In the genomic region with DNA sequence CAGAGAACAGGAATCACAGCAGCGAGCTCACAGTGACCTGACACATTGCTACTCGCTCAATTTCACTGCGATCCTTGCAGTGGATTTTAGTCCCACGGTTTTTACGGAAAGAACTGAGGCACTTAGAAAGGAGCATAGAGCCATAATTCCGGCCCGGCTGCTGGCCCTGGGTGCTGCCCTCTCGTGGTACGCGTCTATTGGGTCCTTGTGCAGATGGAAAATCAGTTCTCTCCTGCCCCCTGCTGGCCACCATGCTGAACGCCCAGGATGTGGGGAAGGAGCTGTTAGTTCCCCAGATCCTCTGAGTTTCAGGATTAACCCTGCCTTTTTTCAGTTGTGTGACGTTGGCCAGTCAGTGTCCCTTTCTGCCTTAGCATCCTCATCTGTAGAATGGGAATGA, we compare ENCODE assay signal across 8 mouse cellular contexts. TPM values are rescaled to one million over a fixed set of nuclear protein-coding genes. Genes with fewer than 3 reads are reported as not detected.
A peak's percentile ranks its signal among the peaks of the same experiment; 100 is the strongest.
DNase-seq lines count a peak whose midpoint lies in the region; ATAC-seq and TF ChIP-seq lines count a peak whose summit lies in the region.

No protein-coding gene starts in this region.

- 0 out of 4 replicates have a peak, but pooled peaks of 1 of the 2 experiments have one; percentile 23 for TF ChIP-seq EP300 in MEL (IDR thresholded peaks at IDR 0.05; ENCODE audit: low read depth in 1 of 2, low read length in 2 of 2)

- no peak for TF ChIP-seq POLR2A in MEL (IDR thresholded peaks at IDR 0.05; ENCODE audit: control insufficient read depth in 1 of 2, insufficient read depth in 1 of 2, low read depth in 1 of 2, low read length in 2 of 2, poor library complexity in 1 of 2)

- peak; percentile 51 for ATAC-seq in forebrain, embryonic 15.5 days (replicated peaks)
- peak; percentile 39; the same call in 1 of the 2 replicates for ATAC-seq in lung, embryonic 14.5 days (ENCODE audit: insufficient read depth)
- peak; percentile 81 for ATAC-seq in neutrophil, adult 5-6 weeks (ENCODE audit: extremely low read depth, insufficient number of reproducible peaks, low FRiP score, poor library complexity, severe bottlenecking)

- no peaks in the 10 kb centered on the region for H3K9me3 ChIP-seq in MEL (replicated peaks; ENCODE audit: insufficient read depth, low read length)
- H3K9me3 ChIP-seq in forebrain, embryonic 15.5 days = no peaks in the 10 kb centered on the region
- H3K9me3 ChIP-seq in lung, embryonic 14.5 days (ENCODE audit: low read depth, low read length) = no peaks in the 10 kb centered on the region

- peaks cover 0 to 4% of the 10 kb centered on the region in 2 experiments; a peak in 1 of 4 replicates for H3K36me3 ChIP-seq in MEL (ENCODE audit: control insufficient read depth in 1 of 2, insufficient read depth in 2 of 2, low read length in 2 of 2)
- peaks cover 51% of the 10 kb centered on the region for H3K36me3 ChIP-seq in forebrain, embryonic 15.5 days
- H3K36me3 ChIP-seq in lung, embryonic 14.5 days (ENCODE audit: insufficient read depth) = peaks cover 4% of the 10 kb centered on the region; the same call in 1 of the 2 replicates

- peak; percentile 94 for DNase-seq in MEL (ENCODE audit: low read depth, low spot score)
- peak; percentile 86 for DNase-seq in cerebellum, adult 11-12 months
- peak; percentile 71 for DNase-seq in heart, postnatal 25 days (ENCODE audit: low spot score)
- peak; percentile 91 to 95 for DNase-seq in layer of hippocampus, adult 2 months (ENCODE audit: low spot score in 2 of 2)
- DNase-seq in lung, embryonic 14.5 days = peak; percentile 98
- DNase-seq in testis, postnatal 14 days (ENCODE audit: low spot score) = peak; percentile 86

- no peaks in the 10 kb centered on the region for H3K27me3 ChIP-seq in MEL (ENCODE audit: control insufficient read depth in 1 of 2, insufficient read depth in 2 of 2, low read length in 2 of 2)
- H3K27me3 ChIP-seq in forebrain, embryonic 15.5 days = no peaks in the 10 kb centered on the region; the same call in 1 of the 2 replicates
- peaks cover 32% of the 10 kb centered on the region for H3K27me3 ChIP-seq in lung, embryonic 14.5 days (ENCODE audit: insufficient read depth, low read length)

- 4% methylated on average over 12 of the region's 12 CpGs for WGBS in forebrain, embryonic 15.5 days
- WGBS in lung, embryonic 14.5 days = 3% methylated on average over 12 of the region's 12 CpGs

- peaks cover 9 to 13% of the 10 kb centered on the region in 2 experiments; a peak in 3 of 4 replicates for H3K4me1 ChIP-seq in MEL (ENCODE audit: control insufficient read depth in 1 of 2, insufficient read depth in 2 of 2, low read length in 2 of 2)
- peaks cover 25% of the 10 kb centered on the region for H3K4me1 ChIP-seq in forebrain, embryonic 15.5 days
- H3K4me1 ChIP-seq in lung, embryonic 14.5 days (ENCODE audit: insufficient read depth) = 0 out of 2 replicates have a peak, but pooled peaks cover 7% of the 10 kb centered on the region

- TF ChIP-seq CTCF in MEL (IDR thresholded peaks at IDR 0.05 in 2 of 3, conservative IDR thresholded peaks at IDR 0.05 in 1 of 3; ENCODE audit: control insufficient read depth in 1 of 3, insufficient read depth in 1 of 3, low read depth in 2 of 3, low read length in 3 of 3, poor library complexity in 1 of 3, severe bottlenecking in 1 of 3) = peak in 2 of 3 experiments; percentile 94 to 99; a peak in 5 of 6 replicates
- peak; percentile 97 for TF ChIP-seq CTCF in layer of hippocampus, adult 2 months (conservative IDR thresholded peaks at IDR 0.05)
- TF ChIP-seq CTCF in lung, embryonic 14.5 days (IDR thresholded peaks at IDR 0.05; ENCODE audit: low read depth) = peak; percentile 100

- H3K27ac ChIP-seq in MEL (ENCODE audit: control insufficient read depth, low read depth, low read length) = no peak overlapping the region
- H3K27ac ChIP-seq in forebrain, embryonic 15.5 days (replicated peaks) = 0 out of 2 replicates have a peak overlapping the region, but pooled peaks have one; percentile 7
- H3K27ac ChIP-seq in layer of hippocampus, adult 2 months = peak overlapping the region; percentile 51
- H3K27ac ChIP-seq in lung, embryonic 14.5 days (ENCODE audit: low read depth) = no peak overlapping the region

- intact Hi-C loops in heart, postnatal 25 days (cut with DNase I) = loop anchor here (1.0 kb wide), 1 partner anchor 62 kb away; no protein-coding TSS in a partner anchor

- H3K9ac ChIP-seq in MEL (ENCODE audit: control insufficient read depth, low read depth, low read length, poor library complexity, severe bottlenecking) = peak overlapping the region; percentile 56
- H3K9ac ChIP-seq in forebrain, embryonic 15.5 days (replicated peaks) = no peak overlapping the region
- no peak overlapping the region for H3K9ac ChIP-seq in lung, embryonic 14.5 days

- H3K4me2 ChIP-seq in forebrain, embryonic 15.5 days (replicated peaks) = no peak overlapping the region
- H3K4me2 ChIP-seq in lung, embryonic 14.5 days = peak overlapping the region; percentile 58

- H3K79me2 ChIP-seq in MEL (ENCODE audit: control insufficient read depth, insufficient read depth, low read length, poor library complexity) = no peaks in the 10 kb centered on the region; the same call in 1 of the 2 replicates

- TF ChIP-seq RAD21 in MEL (IDR thresholded peaks at IDR 0.05; ENCODE audit: low read depth, low read length) = peak; percentile 86

- peak overlapping the region; percentile 60 to 61 for H3K4me3 ChIP-seq in MEL (ENCODE audit: control insufficient read depth in 1 of 2, insufficient read depth in 1 of 2, low read depth in 2 of 2, low read length in 2 of 2)
- H3K4me3 ChIP-seq in forebrain, embryonic 15.5 days = no peak overlapping the region
- H3K4me3 ChIP-seq in layer of hippocampus, adult 2 months = peak overlapping the region; percentile 20
- H3K4me3 ChIP-seq in lung, embryonic 14.5 days (ENCODE audit: low read depth, low read length) = no peak overlapping the region

TF ChIP-seq in MEL, 35 proteins besides CTCF, POLR2A, EP300 and RAD21 (continues in another document):
- TF ChIP-seq MAX (IDR thresholded peaks at IDR 0.05; ENCODE audit: low read length) (peak; percentile 45; the same call in 1 of the 2 replicates), NRF1 (IDR thresholded peaks at IDR 0.05; ENCODE audit: insufficient read depth, low read depth, low read length, poor library complexity, severe bottlenecking) (0 out of 2 replicates have a peak, but pooled peaks have one; percentile 18), MYB (IDR thresholded peaks at IDR 0.05; ENCODE audit: low read depth, low read length) (no peak), HCFC1 (IDR thresholded peaks at IDR 0.05; ENCODE audit: low read depth, low read length) (peak; percentile 73), SIN3A (IDR thresholded peaks at IDR 0.05; ENCODE audit: low read length) (peak; percentile 86), MAZ (IDR thresholded peaks at IDR 0.05; ENCODE audit: low read depth, low read length) (peak; percentile 74; the same call in 1 of the 2 replicates)

RNA-seq across cellular contexts. Expression of a gene that starts 13.0 kb away (rescaled TPM):
- 42.6 and 52.9 TPM in 2 replicates for total RNA-seq in MEL (2012; rRNA removed)
- 10 to 100 TPM in 1 of 2 experiments, not detected in 1; 92.2 TPM for polyA plus RNA-seq in MEL (2012; ENCODE audit: insufficient read depth in 1 of 2, insufficient read length in 2 of 2, low read depth in 1 of 2, low replicate concordance in 2 of 2, missing spikeins in 1 of 2)
- 376 and 383 TPM in 2 replicates for polyA plus RNA-seq in forebrain, embryonic 15.5 days (2015; fragmentation: Nextera tagmentation; extraction: Ambion mirVana)
- total RNA-seq in heart, postnatal 25 days (2021) = 10 to 100 TPM; 63.2 to 65.5 TPM
- total RNA-seq in layer of hippocampus, adult 2 months (2021) = 100 to 1,000 TPM; 144 to 149 TPM
- 109 and 110 TPM in 2 replicates for polyA plus RNA-seq in lung, embryonic 14.5 days (2014; fragmentation: Nextera tagmentation; extraction: Ambion mirVana)
- 79.6 and 94.0 TPM in 2 replicates for total RNA-seq in neutrophil, adult 5-6 weeks (2017)

RNA-seq across cellular contexts. Expression of a gene that starts 16.9 kb away (rescaled TPM):
- total RNA-seq in MEL (2012; rRNA removed) = 0.08 and 0.16 TPM in 2 replicates
- polyA plus RNA-seq in MEL (2012; ENCODE audit: insufficient read depth in 1 of 2, insufficient read length in 2 of 2, low read depth in 1 of 2, low replicate concordance in 2 of 2, missing spikeins in 1 of 2) = under 1 TPM in 1 of 2 experiments, not detected in 1; 0.47 TPM
- 6.0 and 7.6 TPM in 2 replicates for polyA plus RNA-seq in forebrain, embryonic 15.5 days (2015; fragmentation: Nextera tagmentation; extraction: Ambion mirVana)
- total RNA-seq in heart, postnatal 25 days (2021) = not detected
- 1 to 10 TPM; 7.1 to 9.7 TPM for total RNA-seq in layer of hippocampus, adult 2 months (2021)
- 5.0 and 5.9 TPM in 2 replicates for polyA plus RNA-seq in lung, embryonic 14.5 days (2014; fragmentation: Nextera tagmentation; extraction: Ambion mirVana)
- 0.49 TPM in 1 of 2 replicates, not detected in the other for total RNA-seq in neutrophil, adult 5-6 weeks (2017)

RNA-seq across cellular contexts. Expression of a gene that starts 17.8 kb away (rescaled TPM):
- 0.03 and 0.04 TPM in 2 replicates for total RNA-seq in MEL (2012; rRNA removed)
- polyA plus RNA-seq in MEL (2012; ENCODE audit: insufficient read depth in 1 of 2, insufficient read length in 2 of 2, low read depth in 1 of 2, low replicate concordance in 2 of 2, missing spikeins in 1 of 2) = under 1 TPM in 1 of 2 experiments, not detected in 1; 0.40 TPM
- polyA plus RNA-seq in forebrain, embryonic 15.5 days (2015; fragmentation: Nextera tagmentation; extraction: Ambion mirVana) = 21.7 and 22.9 TPM in 2 replicates
- total RNA-seq in heart, postnatal 25 days (2021) = under 1 TPM in 1 of 2 experiments, not detected in 1; 0.14 TPM
- 100 to 1,000 TPM; 302 to 329 TPM for total RNA-seq in layer of hippocampus, adult 2 months (2021)
- polyA plus RNA-seq in lung, embryonic 14.5 days (2014; fragmentation: Nextera tagmentation; extraction: Ambion mirVana) = 0.76 and 1.9 TPM in 2 replicates
- total RNA-seq in neutrophil, adult 5-6 weeks (2017) = not detected in 2 replicates

RNA-seq across cellular contexts. Expression of a gene that starts 23.2 kb away (rescaled TPM):
- total RNA-seq in MEL (2012; rRNA removed) = 0.39 and 0.46 TPM in 2 replicates
- 1 to 10 TPM in 1 of 2 experiments, not detected in 1; 1.3 TPM for polyA plus RNA-seq in MEL (2012; ENCODE audit: insufficient read depth in 1 of 2, insufficient read length in 2 of 2, low read depth in 1 of 2, low replicate concordance in 2 of 2, missing spikeins in 1 of 2)
- polyA plus RNA-seq in forebrain, embryonic 15.5 days (2015; fragmentation: Nextera tagmentation; extraction: Ambion mirVana) = 0.55 and 0.98 TPM in 2 replicates
- under 1 TPM; 0.55 to 0.70 TPM for total RNA-seq in heart, postnatal 25 days (2021)
- 1 to 10 TPM; 1.6 to 1.9 TPM for total RNA-seq in layer of hippocampus, adult 2 months (2021)
- 0.67 and 1.1 TPM in 2 replicates for polyA plus RNA-seq in lung, embryonic 14.5 days (2014; fragmentation: Nextera tagmentation; extraction: Ambion mirVana)
- 0.23 TPM in 1 of 2 replicates, not detected in the other for total RNA-seq in neutrophil, adult 5-6 weeks (2017)

RNA-seq across cellular contexts. Expression of a gene that starts 29.4 kb away (rescaled TPM):
- 132 and 173 TPM in 2 replicates for total RNA-seq in MEL (2012; rRNA removed)
- polyA plus RNA-seq in MEL (2012; ENCODE audit: insufficient read depth in 1 of 2, insufficient read length in 2 of 2, low read depth in 1 of 2, low replicate concordance in 2 of 2, missing spikeins in 1 of 2) = 100 to 1,000 TPM in 1 of 2 experiments, 10 to 100 TPM in 1; 82.2 to 108 TPM
- polyA plus RNA-seq in forebrain, embryonic 15.5 days (2015; fragmentation: Nextera tagmentation; extraction: Ambion mirVana) = 46.8 and 46.9 TPM in 2 replicates
- 10 to 100 TPM in 1 of 2 experiments, 1 to 10 TPM in 1; 10.0 to 11.2 TPM for total RNA-seq in heart, postnatal 25 days (2021)
- total RNA-seq in layer of hippocampus, adult 2 months (2021) = 10 to 100 TPM; 20.5 to 22.7 TPM
- polyA plus RNA-seq in lung, embryonic 14.5 days (2014; fragmentation: Nextera tagmentation; extraction: Ambion mirVana) = 85.4 and 95.3 TPM in 2 replicates
- total RNA-seq in neutrophil, adult 5-6 weeks (2017) = 7.2 and 11.2 TPM in 2 replicates

Comparison
In these comparisons a context has a peak if more than half of its experiments do, and no peak if none do; other contexts are left out.
1. H3K27ac ChIP-seq: peak in forebrain, embryonic 15.5 days (single experiment) and layer of hippocampus, adult 2 months (single experiment); none in MEL (single experiment) and lung, embryonic 14.5 days (single experiment).
2. H3K4me3 ChIP-seq: peak in MEL (2 of 2) and layer of hippocampus, adult 2 months (single experiment); none in forebrain, embryonic 15.5 days (single experiment) and lung, embryonic 14.5 days (single experiment).
3. RNA of a gene that starts 17.8 kb away (total RNA-seq): 302 to 329 TPM in layer of hippocampus, adult 2 months; 0.14 TPM in heart, postnatal 25 days, 0.03 to 0.04 TPM in MEL and not detected in neutrophil, adult 5-6 weeks; every median in the first group is over 100 times any median in the second.
4. Peak in every context shown above with its lines, with median percentiles within 50 percentile points of each other: DNase-seq, CTCF ChIP-seq and ATAC-seq.